Mouse (Mus musculus) mouse embryonic stem cell (cell line): ENCODE results near the gene Golga2.

Source experiments
- in situ Hi-C, 2 experiments: fragments of 300-500 bp; cut with MboI; formaldehyde crosslinking; loops; 1 replicate in 1 of 2; 3 replicates in 1 of 2; pipeline ENCODE4 v1.14.3; 2019 to 2020; ENCODE audit warnings: low sequenced_read_pairs in 2 of 2, low pct_unique_long_range_greater_than_20kb in 1 of 2, mixed read lengths in 1 of 2; ENCODE audit not compliant: unreplicated experiment in 1 of 2

Gene Golga2

DNA sequence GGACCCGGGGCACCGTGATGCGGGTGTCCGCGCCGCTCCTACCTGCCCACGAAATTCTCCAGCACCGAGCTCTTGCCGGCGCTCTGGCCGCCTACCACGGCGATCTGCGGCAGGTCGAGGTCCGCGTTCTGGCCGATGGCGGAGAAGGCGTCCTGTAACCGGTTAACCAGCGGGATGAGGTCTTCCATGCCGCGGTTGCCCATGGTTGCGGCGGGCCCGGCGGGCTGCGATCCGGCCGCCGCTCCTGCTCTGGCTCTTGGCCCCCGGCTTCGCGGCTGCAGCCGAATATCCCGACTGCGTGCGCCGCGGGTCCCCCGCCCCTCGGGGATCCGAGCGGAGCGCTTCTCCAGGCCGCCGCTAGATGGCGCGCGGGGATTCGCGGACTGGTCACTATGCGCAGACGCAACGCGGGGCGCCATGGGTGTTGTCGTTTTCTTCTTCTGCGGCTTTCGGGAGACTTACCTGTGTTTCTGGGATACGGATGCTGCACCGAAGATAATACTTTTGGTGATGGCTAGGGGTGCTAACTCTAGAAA lies 65.9 kb downstream of the Golga2 start, which contains the start of gene Dnm1:
Gene Dnm1 (minus strand): TSS at position 332 of the 536 bp plus-strand sequence.
- in situ Hi-C loops, result no loop called here

DNA sequence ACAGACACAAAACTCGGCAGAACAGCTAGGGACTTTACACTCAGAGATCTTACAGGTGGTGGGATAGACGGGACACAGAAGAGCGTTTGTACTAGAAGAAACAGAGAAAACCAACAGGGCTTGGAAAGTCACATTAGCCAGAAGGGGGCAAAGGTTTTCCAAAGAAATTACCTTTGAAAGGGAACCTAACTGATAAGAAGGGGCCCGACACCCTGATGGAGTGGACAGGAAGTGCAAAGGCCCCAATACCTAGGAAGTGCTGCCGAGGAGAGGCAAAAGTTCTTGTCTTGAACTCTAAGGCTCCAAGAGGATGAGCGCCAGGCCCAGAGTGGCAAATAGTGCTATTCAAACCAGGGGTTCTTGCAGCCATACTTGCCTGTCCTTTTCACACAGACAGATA lies 66.7 kb downstream of the Golga2 start:
- in situ Hi-C loops, result no loop called here

DNA sequence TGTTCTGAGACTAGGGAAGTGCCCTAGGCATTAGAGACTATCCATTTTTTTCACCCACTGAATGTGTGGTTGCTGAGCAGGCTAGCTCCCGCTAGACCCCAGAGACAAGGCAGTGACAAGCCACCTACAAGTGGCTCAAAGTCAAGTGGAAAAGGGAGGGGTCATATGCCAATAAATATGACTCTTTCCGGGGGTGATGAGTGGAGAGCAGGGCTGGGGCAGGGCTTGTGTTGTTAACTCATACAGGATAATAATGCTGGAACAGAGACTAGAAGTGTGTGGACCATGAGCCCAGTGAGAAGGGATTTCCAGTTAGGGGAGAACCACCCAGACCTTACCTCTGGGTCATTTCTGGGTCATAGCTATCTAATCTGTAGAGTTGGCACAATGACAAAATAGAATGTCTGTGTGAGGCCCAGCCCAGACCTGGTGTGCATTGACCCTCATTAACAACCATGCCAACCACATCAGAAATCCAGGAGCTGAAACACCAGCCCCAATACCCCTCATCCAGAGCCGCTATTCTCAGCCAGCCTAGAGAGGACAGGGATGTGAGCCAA lies 67.2 kb downstream of the Golga2 start:
- in situ Hi-C loops, result no loop called here

DNA sequence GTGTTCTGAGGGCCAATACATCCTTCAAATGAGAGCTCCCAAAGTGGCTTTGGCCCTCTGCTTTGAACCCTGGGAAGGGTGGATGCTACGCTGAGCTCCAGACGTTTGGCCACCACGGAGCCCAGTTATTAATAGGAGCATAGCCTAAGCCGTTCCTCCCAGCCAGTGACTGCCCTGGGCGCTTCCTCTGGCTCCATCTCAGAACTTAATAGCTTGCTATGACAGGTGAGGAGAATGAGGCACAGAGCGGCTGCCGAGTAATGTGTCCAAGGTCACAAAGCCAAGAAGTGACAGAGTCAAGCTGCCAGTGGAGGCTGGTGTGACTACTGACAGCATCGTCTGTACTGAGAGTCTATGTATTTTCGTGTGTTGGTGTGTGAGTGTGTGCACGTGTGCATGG lies 69.0 kb downstream of the Golga2 start:
- in situ Hi-C loops, result no loop called here
